Mouse (Mus musculus): ENCODE results near the gene Zmiz2.
"Not testable (repeated sequence)": the region's sequence is repeated elsewhere in the genome, so short reads cannot be mapped to it uniquely, and the experiment has no call there.

The Zmiz2 gene

GRCm38 (mm10) chr11:6444077-6444853 lies 55.4 kb downstream of the Zmiz2 start, which contains the start of gene H2afv:
H2afv (minus strand) TSS chr11:6444443.
- Histone ChIP-seq H3K4me3 (replicated peaks; ENCODE audit: low read length) (peak within 1 kb of the TSS; percentile 88), H3K36me3 (ENCODE audit: insufficient read depth, low read length) (peaks cover 8% of the 10 kb centered on the region; the same call in 1 of the 2 replicates), H3K9me3 (ENCODE audit: low read length) (peaks cover 21% of the 10 kb centered on the region), H3K27me3 (ENCODE audit: insufficient read depth, low read length) (no peaks in the 10 kb centered on the region), H3K4me1 (replicated peaks; ENCODE audit: low read depth, low read length) (peaks cover 52% of the 10 kb centered on the region)
- TF ChIP-seq CTCF (conservative IDR thresholded peaks at IDR 0.05; ENCODE audit: low read length) = no peak
- TF ChIP-seq NANOG (IDR thresholded peaks at IDR 0.05; ENCODE audit: borderline replicate concordance, low read length) = no peak
- no peak for TF ChIP-seq POU5F1 (IDR thresholded peaks at IDR 0.05; ENCODE audit: borderline replicate concordance, low read length)

- Histone ChIP-seq H3K9me3 (ENCODE audit: low read length) (peaks cover 21% of the 10 kb centered on the region), H3K27me3 (ENCODE audit: insufficient read depth, low read length) (no peaks in the 10 kb centered on the region), H3K4me3 (replicated peaks; ENCODE audit: low read length) (peak overlapping the region; percentile 71; the same call in 1 of the 2 replicates), H3K36me3 (ENCODE audit: insufficient read depth, low read length) (0 out of 2 replicates have a peak, but pooled peaks cover 3% of the 10 kb centered on the region), H3K4me1 (replicated peaks; ENCODE audit: low read depth, low read length) (peaks cover 42% of the 10 kb centered on the region)
- TF ChIP-seq POU5F1 (IDR thresholded peaks at IDR 0.05; ENCODE audit: borderline replicate concordance, low read length) (no peak), CTCF (conservative IDR thresholded peaks at IDR 0.05; ENCODE audit: low read length) (no peak; the same call in 1 of the 2 replicates), NANOG (IDR thresholded peaks at IDR 0.05; ENCODE audit: borderline replicate concordance, low read length) (no peak)
Observed at GRCm38 (mm10) chr11:6445441-6445840, 56.6 kb downstream of the Zmiz2 start.

- Histone ChIP-seq H3K9me3 (ENCODE audit: low read length) (peaks cover 22% of the 10 kb centered on the region), H3K27me3 (ENCODE audit: insufficient read depth, low read length) (no peaks in the 10 kb centered on the region), H3K4me1 (replicated peaks; ENCODE audit: low read depth, low read length) (peaks cover 37% of the 10 kb centered on the region), H3K36me3 (ENCODE audit: insufficient read depth, low read length) (0 out of 2 replicates have a peak, but pooled peaks cover 3% of the 10 kb centered on the region), H3K4me3 (replicated peaks; ENCODE audit: low read length) (no peak overlapping the region)
- TF ChIP-seq NANOG (IDR thresholded peaks at IDR 0.05; ENCODE audit: borderline replicate concordance, low read length) (no peak), POU5F1 (IDR thresholded peaks at IDR 0.05; ENCODE audit: borderline replicate concordance, low read length) (no peak), CTCF (conservative IDR thresholded peaks at IDR 0.05; ENCODE audit: low read length) (no peak)
Observed at GRCm38 (mm10) chr11:6445951-6446350, 57.1 kb downstream of the Zmiz2 start.

- Histone ChIP-seq H3K4me3 (replicated peaks; ENCODE audit: low read length) (no peak overlapping the region), H3K27me3 (ENCODE audit: insufficient read depth, low read length) (no peaks in the 10 kb centered on the region), H3K4me1 (replicated peaks; ENCODE audit: low read depth, low read length) (peaks cover 26% of the 10 kb centered on the region), H3K36me3 (ENCODE audit: insufficient read depth, low read length) (no peaks in the 10 kb centered on the region), H3K9me3 (ENCODE audit: low read length) (peaks cover 34% of the 10 kb centered on the region)
- TF ChIP-seq NANOG (IDR thresholded peaks at IDR 0.05; ENCODE audit: borderline replicate concordance, low read length) (no peak), CTCF (conservative IDR thresholded peaks at IDR 0.05; ENCODE audit: low read length) (no peak), POU5F1 (IDR thresholded peaks at IDR 0.05; ENCODE audit: borderline replicate concordance, low read length) (no peak)
Observed at GRCm38 (mm10) chr11:6447493-6447892, 58.6 kb downstream of the Zmiz2 start.

- H3K4me3 ChIP-seq (replicated peaks; ENCODE audit: low read length); H3K36me3 ChIP-seq (ENCODE audit: insufficient read depth, low read length); H3K27me3 ChIP-seq (ENCODE audit: insufficient read depth, low read length): not testable (repeated sequence)
- peaks cover 36% of the 10 kb centered on the region for H3K9me3 ChIP-seq (ENCODE audit: low read length)
- H3K4me1 ChIP-seq (replicated peaks; ENCODE audit: low read depth, low read length) = peaks cover 19% of the 10 kb centered on the region
Observed at GRCm38 (mm10) chr11:6448155-6448554, 59.3 kb downstream of the Zmiz2 start.

All from E14TG2a.4 (cell line).